ENCODE assay signal across 8 mouse cellular contexts in the genomic region with DNA sequence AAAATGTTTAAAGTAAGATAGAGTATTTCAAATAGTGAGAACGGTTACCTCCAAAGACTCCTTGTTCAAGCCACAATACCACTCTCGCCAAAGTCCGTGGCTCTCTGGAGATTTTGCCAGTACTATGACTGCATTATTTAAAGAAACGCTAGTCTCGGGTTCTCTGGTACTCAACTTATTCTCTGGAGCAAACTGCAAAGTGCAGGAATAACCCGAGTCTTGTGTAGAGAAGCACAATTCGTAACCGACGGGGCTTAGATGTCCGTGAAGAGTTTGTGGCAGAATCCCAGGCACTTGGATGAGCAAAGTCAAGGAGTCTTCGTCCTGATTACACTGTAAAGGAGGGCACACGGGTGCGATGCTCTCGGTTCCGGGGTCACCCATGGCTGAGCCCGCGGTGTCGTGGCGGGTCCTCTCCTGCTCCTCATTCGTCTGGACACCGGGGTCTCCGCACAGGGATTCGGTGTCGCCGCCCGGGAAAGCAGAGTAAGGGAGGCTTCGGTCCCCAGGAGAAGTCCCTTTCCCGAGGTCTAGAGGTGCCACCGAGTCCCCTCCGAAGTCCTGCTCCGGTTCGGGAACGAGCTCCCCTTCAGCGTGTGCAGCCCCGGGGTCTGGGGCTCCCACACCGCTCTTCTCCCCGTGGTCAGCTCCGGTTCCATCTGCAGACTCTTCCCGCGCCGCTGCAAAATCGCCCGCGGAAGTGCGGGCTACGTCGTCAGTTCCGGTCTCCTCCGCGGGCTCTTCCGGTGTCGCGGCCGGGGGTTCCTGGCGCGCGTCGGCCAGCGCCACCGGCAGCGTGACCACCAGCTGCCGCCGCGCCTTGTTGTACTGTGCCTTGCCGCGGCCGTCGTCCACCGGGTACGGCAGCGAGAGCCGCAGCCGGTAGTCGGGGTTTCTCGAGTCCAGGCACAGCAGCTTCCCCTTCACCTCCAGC. TPM values are rescaled to one million over a fixed set of nuclear protein-coding genes. Genes with fewer than 3 reads are reported as not detected.
A peak's percentile ranks its signal among the peaks of the same experiment; 100 is the strongest.
DNase-seq lines count a peak whose midpoint lies in the region; ATAC-seq and TF ChIP-seq lines count a peak whose summit lies in the region.

Gene Gm49383, minus strand, starts transcription at position 661 of the 934 bp plus-strand sequence.

- H3K27ac ChIP-seq in cortical plate, adult 2 months (ENCODE audit: insufficient read depth, low read length): peak within 1 kb of the TSS; percentile 97
- H3K27ac ChIP-seq in limb, embryonic 10.5 days: peak within 1 kb of the TSS; percentile 93
- peak within 1 kb of the TSS; percentile 79 for H3K27ac ChIP-seq in midbrain, embryonic 11.5 days (ENCODE audit: low read depth, low read length)

- TF ChIP-seq CTCF in cortical plate, adult 2 months (IDR thresholded peaks at IDR 0.05; ENCODE audit: extremely low read depth, insufficient read depth, low read length): no peak

- peak; percentile 70 for ATAC-seq in inflammation-experienced regulatory T-cells, adult 6 months
- ATAC-seq in midbrain, embryonic 11.5 days (ENCODE audit: low FRiP score): peak; percentile 88

- H3K4me2 ChIP-seq in midbrain, embryonic 11.5 days: peak within 1 kb of the TSS; percentile 98

- under 1% methylated on average over 75 of the region's 75 CpGs for WGBS in limb, embryonic 10.5 days
- under 1% methylated on average over 75 of the region's 75 CpGs for WGBS in midbrain, embryonic 11.5 days

- H3K4me3 ChIP-seq in cortical plate, adult 2 months (ENCODE audit: insufficient read depth, low read length): peak within 1 kb of the TSS; percentile 96
- H3K4me3 ChIP-seq in limb, embryonic 10.5 days: peak within 1 kb of the TSS; percentile 82
- H3K4me3 ChIP-seq in midbrain, embryonic 11.5 days (ENCODE audit: low read depth, low read length): peak within 1 kb of the TSS; percentile 93

- H3K9me3 ChIP-seq in limb, embryonic 10.5 days (replicated peaks): no peaks in the 10 kb centered on the region
- no peaks in the 10 kb centered on the region for H3K9me3 ChIP-seq in midbrain, embryonic 11.5 days (ENCODE audit: control insufficient read depth, low read length)

- H3K27me3 ChIP-seq in limb, embryonic 10.5 days (ENCODE audit: low read depth, poor library complexity, severe bottlenecking): no peaks in the 10 kb centered on the region
- no peaks in the 10 kb centered on the region for H3K27me3 ChIP-seq in midbrain, embryonic 11.5 days (ENCODE audit: control insufficient read depth, insufficient read depth, low read length)

- H3K36me3 ChIP-seq in limb, embryonic 10.5 days: peaks cover 49% of the 10 kb centered on the region
- peaks cover 6% of the 10 kb centered on the region; the same call in 1 of the 2 replicates for H3K36me3 ChIP-seq in midbrain, embryonic 11.5 days (ENCODE audit: control insufficient read depth, insufficient read depth, low read length)

- DNase-seq in embryo, embryonic 10 days (ENCODE audit: low spot score): peak; percentile 84
- no peak for DNase-seq in embryo, embryonic 9.5 days (ENCODE audit: extremely low spot score)
- peak; percentile 67 for DNase-seq in gastrocnemius, postnatal 10 days
- peak; percentile 84 for DNase-seq in limb, embryonic 10.5 days (ENCODE audit: low spot score)
- peak; percentile 98 for DNase-seq in midbrain, embryonic 11.5 days (ENCODE audit: low spot score, missing footprints)
- peak; percentile 68 for DNase-seq in right cerebral cortex, postnatal 4 days

- H3K9ac ChIP-seq in midbrain, embryonic 11.5 days (ENCODE audit: low read length): peak within 1 kb of the TSS; percentile 89

- no peak; the same call in 1 of the 2 replicates for TF ChIP-seq POLR2A in cortical plate, adult 2 months (IDR thresholded peaks at IDR 0.05; ENCODE audit: extremely low read depth, insufficient read depth, low read length)

- H3K4me1 ChIP-seq in cortical plate, adult 2 months (ENCODE audit: control insufficient read depth, insufficient read depth, low read length): no peaks in the 10 kb centered on the region; the same call in 1 of the 2 replicates
- peaks cover 26% of the 10 kb centered on the region for H3K4me1 ChIP-seq in limb, embryonic 10.5 days
- H3K4me1 ChIP-seq in midbrain, embryonic 11.5 days (ENCODE audit: control insufficient read depth, insufficient read depth, low read length): peaks cover 15% of the 10 kb centered on the region

RNA-seq across cellular contexts. Expression of gene Gm49383, which starts in this region (rescaled TPM):
- 0.61 and 0.64 TPM in 2 replicates for polyA plus RNA-seq in cortical plate, adult 2 months (2012; rRNA removed)
- 1 to 10 TPM; 2.7 to 3.4 TPM for total RNA-seq in gastrocnemius, postnatal 10 days (2021)
- polyA plus RNA-seq in inflammation-experienced regulatory T-cells, adult 6 months (2017; shearing (Covaris generic)): 10 to 100 TPM in 1 of 3 experiments, 1 to 10 TPM in 2; 6.9 to 16.1 (median 8.8) TPM
- 54.8 and 61.0 TPM in 2 replicates for polyA plus RNA-seq in limb, embryonic 10.5 days (2016; fragmentation: Nextera tagmentation; extraction: Ambion mirVana)
- polyA plus RNA-seq in midbrain, embryonic 11.5 days (2014; fragmentation: Nextera tagmentation; extraction: Ambion mirVana): 37.6 and 38.9 TPM in 2 replicates
